Mouse (Mus musculus) ES-Bruce4 (cell line): Measurements from ENCODE around the gene Spata5.

ENCODE experiments used
- CTCF ChIP-seq: IDR thresholded peaks from one replicate; pipeline ENCODE4 v1.8.1; 2011; ENCODE audit warnings: low read depth, low read length
- EP300 ChIP-seq: IDR thresholded peaks from 2 replicates; pipeline ENCODE4 v1.6.1; 2011; ENCODE audit warnings: low read depth, low read length; ENCODE audit not compliant: insufficient read depth

DNA sequence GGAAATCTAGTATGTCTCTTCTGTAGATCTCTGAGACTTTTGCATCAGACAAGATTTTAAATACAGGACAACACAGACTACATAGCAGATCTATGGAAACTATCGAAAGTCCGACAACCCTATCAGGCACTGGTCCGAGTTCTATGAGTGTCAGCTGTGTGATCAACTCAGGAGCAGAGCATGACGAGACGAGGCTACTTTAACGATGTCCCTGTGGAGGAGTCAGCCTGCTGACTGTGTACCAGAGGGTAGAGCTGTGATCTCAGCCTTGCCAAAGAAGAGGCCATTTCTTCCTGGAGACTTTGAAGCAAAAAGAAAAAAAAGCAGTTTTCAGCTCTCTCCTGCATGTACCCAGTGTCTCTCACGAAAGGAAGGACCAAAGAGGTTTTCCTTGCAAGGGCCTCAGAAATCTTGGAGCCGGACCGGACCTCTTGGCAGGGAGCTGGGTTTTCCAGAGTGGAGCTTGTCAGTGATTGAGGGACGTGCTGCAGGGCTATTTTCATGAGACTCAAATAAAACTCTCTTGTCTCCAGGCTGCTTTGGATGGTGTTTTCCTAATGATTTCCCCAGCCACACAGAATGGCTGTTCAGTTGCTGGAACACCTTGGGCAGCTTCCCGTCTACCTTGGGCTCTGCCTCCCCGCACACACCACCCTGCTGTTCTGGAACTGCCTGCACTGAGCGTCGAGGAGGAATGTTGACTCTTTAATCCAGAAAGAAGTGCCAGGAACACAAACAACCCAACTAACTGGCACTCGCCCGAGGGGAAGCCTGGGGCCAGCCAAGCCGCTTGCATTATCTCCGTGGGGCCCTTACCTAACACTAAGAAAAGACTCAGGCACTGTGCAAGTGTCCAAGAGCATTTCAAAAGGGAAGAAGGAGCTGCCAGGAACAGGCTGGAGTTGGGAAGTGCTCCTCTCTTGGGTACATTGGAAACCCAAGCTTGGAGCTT, 39.5 kb upstream of the Spata5 start:
- no peak for TF ChIP-seq CTCF
- no peak for TF ChIP-seq EP300
